Mouse (Mus musculus) R1 (cell line): Measurements from ENCODE around the gene Rfx6.

Source experiments
- DNase-seq: peaks from one replicate; pipeline ENCODE4 v3.0.0-alpha.2; 2018; ENCODE audit warnings: low read depth, low spot score

The Rfx6 gene

DNA sequence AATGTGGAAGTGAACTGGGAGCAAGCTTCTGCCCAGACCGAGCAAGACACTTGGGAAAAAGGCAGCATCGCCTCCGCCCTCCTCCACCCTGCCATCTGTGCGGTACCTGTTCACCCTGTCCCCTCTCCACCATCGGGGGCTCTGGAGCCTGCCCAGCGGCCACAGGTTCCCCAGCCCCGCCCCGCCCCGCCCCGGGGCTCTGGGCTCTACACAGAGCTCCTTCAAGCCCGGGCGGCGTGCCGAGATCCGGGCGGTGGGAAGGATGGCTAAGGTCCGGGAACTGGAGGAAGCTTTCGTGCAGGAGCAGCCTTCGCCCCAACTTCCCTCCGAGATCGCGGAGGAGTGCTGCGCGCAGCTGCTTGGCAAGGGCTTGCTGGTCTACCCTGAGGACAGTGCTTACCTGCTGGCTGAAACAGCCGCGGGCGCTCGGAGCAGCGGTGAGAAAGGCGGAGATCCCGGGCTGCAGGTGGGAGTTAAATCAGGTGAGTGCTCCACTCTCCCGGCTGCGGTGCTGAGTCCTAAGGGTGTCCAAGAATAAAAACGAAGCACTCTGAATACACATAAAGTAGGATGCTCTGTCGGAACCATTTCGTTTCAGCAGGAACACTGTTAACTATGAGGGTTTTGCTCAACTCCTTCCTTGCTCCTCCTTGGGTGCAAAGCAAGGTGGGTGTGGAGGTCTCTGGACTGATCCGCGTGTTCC, at the start of gene Rfx6:
Gene Rfx6, plus strand, starts transcription at position 209 of the 703 bp plus-strand sequence.
- DNase-seq, result peak; percentile 49

DNA sequence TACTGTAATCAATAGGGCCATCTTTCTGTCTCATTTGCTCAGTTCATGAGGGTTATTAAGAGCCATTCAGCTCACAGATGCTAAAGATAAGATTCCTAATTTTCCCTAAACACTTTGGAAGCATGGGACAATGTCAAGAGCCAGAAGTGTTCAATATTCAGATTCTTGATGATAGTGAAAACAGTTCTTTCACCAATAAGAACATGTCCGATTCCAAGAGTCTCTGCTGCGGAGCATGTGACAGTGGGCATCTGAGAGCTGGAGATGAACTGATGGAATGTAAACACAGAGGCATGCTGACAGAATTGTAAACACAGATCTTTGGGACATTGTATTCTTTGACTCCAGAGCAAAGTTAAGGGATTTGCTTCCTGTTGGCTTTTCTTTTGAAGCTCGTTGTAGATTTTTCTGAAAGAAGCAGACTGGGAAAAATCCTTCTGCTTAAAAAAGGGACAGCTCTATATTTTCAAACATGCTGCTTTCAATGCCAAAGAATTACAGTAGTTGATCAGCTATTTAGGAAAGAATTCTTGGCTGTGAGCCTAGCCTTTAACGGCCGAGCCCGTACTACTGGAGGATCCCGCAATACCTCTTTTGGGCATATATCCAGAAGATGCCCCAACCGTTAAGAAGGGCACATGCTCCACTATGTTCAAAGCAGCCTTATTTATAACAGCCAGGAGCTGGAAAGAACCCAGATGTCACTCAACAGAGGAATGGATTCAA, 46.0 kb upstream of the Rfx6 start, which contains the start of gene Gprc6a:
Gene Gprc6a, minus strand, starts transcription at position 51 of the 726 bp plus-strand sequence.
- DNase-seq, result no peak

DNA sequence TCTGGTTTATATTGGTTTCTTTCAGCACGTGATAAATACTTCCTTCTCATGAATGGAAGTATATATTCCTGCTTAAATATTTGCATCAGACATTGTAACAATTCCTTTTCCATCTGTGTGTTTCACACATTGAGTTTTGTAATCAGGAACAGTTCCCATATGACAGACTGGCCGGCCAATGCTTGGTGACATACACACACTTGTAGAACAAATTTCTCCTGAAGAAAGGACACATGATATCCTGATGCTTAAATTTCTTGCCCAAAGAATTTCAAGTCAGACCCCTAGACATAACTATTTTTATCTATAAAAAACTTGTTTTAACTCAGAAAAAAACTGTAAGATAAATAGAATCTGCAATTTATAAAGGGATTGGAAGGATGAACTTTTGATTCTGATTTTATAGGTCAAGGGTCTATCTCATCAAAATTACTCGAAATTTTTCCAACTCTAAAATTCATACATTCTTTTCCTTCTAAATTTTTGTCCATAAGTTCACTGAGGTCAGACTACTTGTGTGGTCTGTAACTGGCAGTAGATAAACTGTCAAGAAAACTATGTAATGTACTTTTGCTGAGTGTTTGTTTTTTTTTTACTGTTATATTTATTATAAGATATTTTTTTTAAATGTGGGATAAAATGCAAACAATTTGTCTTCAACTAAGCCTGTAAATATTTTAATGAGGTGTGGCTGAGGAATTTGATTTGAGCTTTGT, 27.9 kb upstream of the Rfx6 start:
- DNase-seq, result no peak

DNA sequence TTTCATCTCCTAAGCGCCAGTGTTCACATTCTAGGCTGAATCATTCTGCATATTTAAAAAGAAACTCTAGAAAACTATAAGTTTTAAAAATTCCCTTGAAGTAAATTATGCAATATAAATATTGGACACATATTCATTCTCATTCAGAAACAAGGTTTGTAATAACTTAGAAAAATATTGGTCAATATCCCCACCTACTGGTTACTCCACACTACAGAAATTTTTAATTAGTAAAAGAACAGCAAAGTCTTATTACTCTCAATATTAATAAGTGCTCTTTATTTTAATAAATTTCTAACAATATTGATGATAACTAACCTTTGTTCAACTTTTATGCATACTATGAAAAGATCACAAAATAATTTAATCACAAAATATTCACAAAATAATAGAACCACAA, 20.2 kb upstream of the Rfx6 start:
- no peak for DNase-seq

DNA sequence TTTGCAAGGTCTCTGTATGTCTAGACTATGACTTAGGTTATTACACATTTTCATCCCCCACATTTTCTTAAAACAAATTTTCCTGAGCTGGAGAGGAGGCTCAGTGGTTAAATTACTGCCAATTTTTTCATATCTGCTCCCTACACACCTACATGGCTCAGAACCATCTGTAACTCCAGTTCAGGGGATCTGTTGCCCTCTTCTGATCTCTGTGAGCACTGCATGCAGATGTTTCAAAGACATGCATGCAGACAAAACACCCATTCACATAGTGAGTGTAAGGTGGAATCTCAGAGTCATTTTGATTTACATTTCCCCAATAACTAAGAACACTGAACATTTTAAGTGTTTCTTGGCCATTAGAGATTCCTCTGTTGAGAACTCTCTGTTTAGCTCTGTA, 8.2 kb upstream of the Rfx6 start:
- peak; percentile 15 for DNase-seq

DNA sequence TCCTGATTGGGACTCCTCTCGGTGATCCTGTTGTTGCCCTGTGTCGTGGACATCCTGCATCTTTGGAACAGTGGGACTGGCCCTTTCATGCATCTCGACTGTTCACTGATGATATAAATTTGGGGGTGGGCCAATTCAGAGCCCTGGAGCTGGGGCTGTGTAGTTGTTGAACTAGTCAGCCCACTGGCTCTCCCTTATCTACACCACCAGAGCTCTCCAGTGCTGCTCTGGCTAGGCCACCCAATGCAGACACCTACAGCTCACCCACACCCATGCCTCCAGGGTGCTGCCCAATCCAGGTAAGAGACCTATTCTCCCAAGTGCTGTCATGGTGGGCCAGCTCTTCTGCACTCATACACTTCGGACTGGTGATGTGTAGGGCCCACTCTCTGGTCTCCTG, 6.0 kb upstream of the Rfx6 start:
- DNase-seq, result no peak

DNA sequence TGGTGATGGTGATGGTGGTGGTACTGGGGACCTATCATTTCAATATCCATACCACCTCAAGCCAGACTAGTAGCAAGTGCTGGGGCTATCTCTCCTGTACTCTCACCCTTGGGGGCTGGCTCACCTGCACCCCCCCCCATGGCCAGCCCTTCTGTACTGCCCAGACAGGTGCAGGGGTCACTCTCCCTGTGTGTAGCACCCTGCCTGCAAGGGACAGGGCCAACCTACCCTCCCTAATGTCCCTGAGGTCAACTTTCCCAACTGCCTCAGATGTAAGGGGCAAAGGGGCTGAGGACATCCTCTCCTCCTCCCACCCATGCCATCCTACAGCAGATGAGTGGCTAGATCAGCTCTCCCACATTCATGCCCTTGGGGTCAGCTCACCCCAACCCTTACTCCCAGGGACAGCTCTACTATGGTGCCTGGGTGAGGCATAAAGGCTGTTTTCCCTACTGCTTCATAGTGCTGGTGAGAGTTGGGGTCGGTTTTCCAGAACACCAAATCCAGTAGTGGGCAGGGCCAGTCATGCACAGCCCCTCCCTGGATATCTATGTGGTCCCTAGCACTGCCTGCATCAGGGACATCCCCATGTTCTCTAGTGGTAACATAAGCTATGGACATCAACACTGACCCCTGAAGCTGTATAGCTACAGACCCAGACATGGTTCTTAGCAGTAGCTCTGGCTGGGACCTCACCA, 5.3 kb upstream of the Rfx6 start:
- DNase-seq, result no peak

DNA sequence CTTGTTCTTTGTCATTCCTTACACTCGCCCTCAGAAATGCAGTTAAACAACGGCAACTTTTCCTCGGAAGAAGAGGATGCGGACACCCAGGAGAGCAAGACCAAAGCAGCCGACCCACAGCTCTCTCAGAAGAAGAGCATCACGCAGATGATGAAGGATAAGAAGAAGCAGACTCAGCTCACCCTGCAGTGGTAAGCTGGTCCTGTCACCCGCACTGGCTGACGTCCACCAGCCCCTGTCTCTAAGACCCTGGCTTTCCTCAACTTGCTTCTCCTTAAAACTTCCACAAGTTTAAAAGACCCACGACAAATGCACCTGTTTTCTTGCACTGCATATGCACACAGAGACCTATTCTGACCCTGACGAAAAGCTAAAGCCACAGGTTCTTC, 689 bp downstream of the Rfx6 start:
- peak; percentile 37 for DNase-seq

DNA sequence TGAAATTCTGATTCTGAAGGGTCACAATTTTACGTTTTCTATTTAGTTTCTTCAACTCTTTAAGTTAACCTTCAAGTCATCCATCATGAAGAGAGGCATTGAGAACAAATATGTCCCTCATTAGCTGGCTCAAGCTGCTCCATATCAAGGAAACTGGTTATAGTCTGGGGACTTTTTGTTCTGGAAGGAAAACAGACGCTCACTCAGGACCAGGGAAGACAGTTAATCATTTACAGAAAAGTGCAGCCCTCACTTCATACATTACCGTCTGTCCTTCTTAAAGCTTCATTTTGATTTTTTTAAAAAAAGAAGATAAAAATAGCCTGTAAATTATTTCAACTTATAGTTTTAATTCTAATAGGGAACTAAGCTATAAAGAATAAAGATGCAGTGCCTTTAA, 43.3 kb downstream of the Rfx6 start:
- DNase-seq, result no peak

DNA sequence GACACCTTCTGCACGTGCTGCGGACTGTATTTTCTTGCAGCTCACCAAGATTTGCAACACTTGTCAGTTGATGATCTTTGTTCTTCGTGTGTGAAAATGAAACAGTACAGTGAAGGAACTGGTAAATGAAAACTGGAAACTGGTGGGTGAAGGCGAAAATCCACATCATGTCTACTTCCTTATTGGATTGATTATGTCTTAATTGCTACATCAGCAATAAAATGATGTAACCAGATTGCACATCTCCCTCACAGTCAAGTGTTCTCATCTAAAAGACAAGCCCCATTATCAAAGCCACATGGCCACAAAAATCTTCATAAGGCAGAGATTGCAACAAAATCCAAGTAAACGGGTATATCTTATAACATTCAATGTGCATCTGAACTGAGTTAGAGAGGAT, 83.9 kb downstream of the Rfx6 start:
- no peak for DNase-seq

DNA sequence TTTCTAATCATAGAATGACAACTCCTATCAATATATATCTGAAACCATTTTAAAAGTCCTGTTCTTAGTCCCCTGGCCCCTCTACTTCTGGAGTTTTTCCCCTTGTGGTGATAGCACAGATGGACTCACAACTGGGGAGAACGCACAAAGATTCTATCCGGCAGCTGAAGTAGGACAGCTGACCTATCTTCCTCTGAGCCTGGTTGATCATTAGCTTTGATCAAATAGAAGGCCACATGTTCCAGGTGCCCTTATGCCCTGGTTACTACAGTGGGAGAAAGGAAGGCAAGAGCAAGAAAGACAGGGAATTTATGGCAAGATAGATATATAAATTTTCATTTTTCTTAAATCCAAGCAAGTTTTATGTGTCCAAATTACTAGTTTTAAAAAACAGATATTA, 85.7 kb downstream of the Rfx6 start:
- no peak for DNase-seq

DNA sequence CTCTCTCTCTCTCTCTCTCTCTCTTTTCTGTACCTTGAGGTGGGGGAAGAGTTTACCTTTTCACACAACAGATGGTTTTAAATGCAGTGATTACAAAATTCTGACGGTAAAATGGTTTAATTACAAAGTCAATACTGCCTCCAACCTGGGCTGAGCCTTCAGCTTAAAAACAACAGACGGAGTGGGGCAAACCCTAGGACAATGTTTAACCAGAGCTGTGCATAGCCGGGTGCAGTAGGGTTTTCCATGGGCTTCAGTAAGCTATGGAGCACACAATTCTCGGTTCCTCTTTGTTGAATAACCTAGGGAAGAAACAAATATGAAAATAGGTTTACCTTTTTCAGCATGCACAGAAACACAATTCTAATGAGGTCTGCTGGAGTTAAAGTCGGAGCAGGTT, 90.9 kb downstream of the Rfx6 start:
- DNase-seq, result no peak

DNA sequence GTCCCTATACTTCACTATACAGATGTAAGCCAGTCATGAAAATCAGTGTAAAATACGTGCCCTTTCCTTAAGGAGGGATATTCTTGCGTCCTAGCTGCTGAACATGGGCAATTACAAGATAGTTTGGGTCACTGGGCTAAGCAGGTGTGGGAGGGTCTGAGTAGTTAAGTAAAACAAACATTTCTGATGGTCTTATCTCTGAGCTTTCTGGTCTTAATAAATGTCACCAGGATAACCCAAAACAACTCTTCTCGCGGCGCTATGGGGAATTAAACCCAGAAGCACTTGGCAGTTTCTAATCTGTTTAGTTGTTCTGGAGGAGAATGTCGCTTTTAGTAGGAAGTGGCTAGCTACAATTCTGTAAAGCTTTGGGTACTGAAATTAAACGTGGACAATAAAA, 91.7 kb downstream of the Rfx6 start:
- DNase-seq, result no peak

DNA sequence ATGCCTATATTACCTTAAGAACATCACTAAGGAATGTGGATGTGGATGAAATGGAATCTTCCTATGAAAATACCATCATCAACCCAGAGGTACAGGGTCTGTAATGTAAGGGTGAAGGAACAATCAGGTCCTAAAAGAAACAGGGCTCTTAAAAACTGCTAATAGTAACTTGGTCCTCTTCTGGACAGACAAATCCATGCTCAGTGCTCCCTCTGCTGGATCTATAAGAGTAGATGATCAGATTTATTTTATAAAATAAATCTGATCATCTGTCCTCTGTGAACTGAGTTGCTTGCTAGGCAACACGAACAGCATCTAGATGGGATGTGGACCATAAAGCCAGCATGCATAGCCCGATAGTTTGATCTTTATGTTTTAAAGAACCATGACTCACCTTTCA, 102.1 kb downstream of the Rfx6 start:
- DNase-seq, result peak; percentile 12
